Mouse (Mus musculus): ENCODE results near the gene Rasgrf2. TPM values are rescaled to one million over a fixed set of nuclear protein-coding genes. Genes with fewer than 3 reads are reported as not detected.

Rasgrf2 gene
- polyA plus RNA-seq, 1 experiment from 2014 or later, result 0.15 TPM

GRCm38 (mm10) chr13:92104259-92104658, 27.2 kb downstream of the Rasgrf2 start:
- H3K4me3 ChIP-seq, result no peak overlapping the region
- no peaks in the 10 kb centered on the region for H3K27me3 ChIP-seq
- no peak overlapping the region for H3K9ac ChIP-seq
- H3K4me2 ChIP-seq, result no peak overlapping the region
- WGBS, result 75% methylated on average over 7 of the region's 7 CpGs
- H3K9me3 ChIP-seq, result no peaks in the 10 kb centered on the region
- no peaks in the 10 kb centered on the region for H3K4me1 ChIP-seq
- H3K27ac ChIP-seq, result no peak overlapping the region
- H3K36me3 ChIP-seq, result no peaks in the 10 kb centered on the region
- no peak for ATAC-seq (ENCODE audit: insufficient number of reproducible peaks, insufficient read depth, low FRiP score, low TSS enrichment, low read depth)

GRCm38 (mm10) chr13:92098484-92098883, 33.0 kb downstream of the Rasgrf2 start:
- Histone ChIP-seq H3K4me2 (no peak overlapping the region), H3K9me3 (no peaks in the 10 kb centered on the region), H3K4me1 (no peaks in the 10 kb centered on the region), H3K36me3 (no peaks in the 10 kb centered on the region), H3K27me3 (no peaks in the 10 kb centered on the region), H3K4me3 (no peak overlapping the region), H3K27ac (no peak overlapping the region), H3K9ac (no peak overlapping the region)
- ATAC-seq (ENCODE audit: insufficient number of reproducible peaks, insufficient read depth, low FRiP score, low TSS enrichment, low read depth), result no peak
- WGBS, result 67% methylated on average over 7 of the region's 7 CpGs

- H3K4me3 ChIP-seq, result no peak overlapping the region
- H3K9me3 ChIP-seq, result no peaks in the 10 kb centered on the region
- no peak overlapping the region for H3K27ac ChIP-seq
- 66% methylated on average over 12 of the region's 12 CpGs for WGBS
- no peaks in the 10 kb centered on the region for H3K36me3 ChIP-seq
- H3K9ac ChIP-seq, result no peak overlapping the region
- no peak overlapping the region for H3K4me2 ChIP-seq
- no peaks in the 10 kb centered on the region for H3K4me1 ChIP-seq
- no peaks in the 10 kb centered on the region for H3K27me3 ChIP-seq
- ATAC-seq (ENCODE audit: insufficient number of reproducible peaks, insufficient read depth, low FRiP score, low TSS enrichment, low read depth), result no peak
Measured at GRCm38 (mm10) chr13:92095131-92096090, 36.0 kb downstream of the Rasgrf2 start.

- H3K4me3 ChIP-seq, result no peak overlapping the region
- H3K4me2 ChIP-seq, result no peak overlapping the region
- no peaks in the 10 kb centered on the region for H3K9me3 ChIP-seq
- 82% methylated on average over 6 of the region's 6 CpGs for WGBS
- no peak overlapping the region for H3K9ac ChIP-seq
- no peaks in the 10 kb centered on the region for H3K36me3 ChIP-seq
- no peaks in the 10 kb centered on the region for H3K27me3 ChIP-seq
- H3K27ac ChIP-seq, result no peak overlapping the region
- ATAC-seq (ENCODE audit: insufficient number of reproducible peaks, insufficient read depth, low FRiP score, low TSS enrichment, low read depth), result no peak
- no peaks in the 10 kb centered on the region for H3K4me1 ChIP-seq
Measured at GRCm38 (mm10) chr13:92093712-92094290, 37.7 kb downstream of the Rasgrf2 start.

- no peaks in the 10 kb centered on the region for H3K9me3 ChIP-seq
- H3K4me3 ChIP-seq, result no peak overlapping the region
- H3K9ac ChIP-seq, result no peak overlapping the region
- H3K36me3 ChIP-seq, result no peaks in the 10 kb centered on the region
- H3K27me3 ChIP-seq, result no peaks in the 10 kb centered on the region
- 64% methylated on average over 1 of the region's 1 CpGs for WGBS
- H3K4me1 ChIP-seq, result no peaks in the 10 kb centered on the region
- no peak for ATAC-seq (ENCODE audit: insufficient number of reproducible peaks, insufficient read depth, low FRiP score, low TSS enrichment, low read depth)
- H3K27ac ChIP-seq, result no peak overlapping the region
- H3K4me2 ChIP-seq, result no peak overlapping the region
Measured at GRCm38 (mm10) chr13:92073111-92073510, 58.3 kb downstream of the Rasgrf2 start.

GRCm38 (mm10) chr13:92068651-92069050, 62.8 kb downstream of the Rasgrf2 start:
- Histone ChIP-seq H3K9me3 (no peaks in the 10 kb centered on the region), H3K27me3 (no peaks in the 10 kb centered on the region), H3K4me1 (no peaks in the 10 kb centered on the region), H3K27ac (no peak overlapping the region), H3K36me3 (no peaks in the 10 kb centered on the region), H3K4me3 (no peak overlapping the region), H3K4me2 (no peak overlapping the region), H3K9ac (no peak overlapping the region)
- no peak for ATAC-seq (ENCODE audit: insufficient number of reproducible peaks, insufficient read depth, low FRiP score, low TSS enrichment, low read depth)

GRCm38 (mm10) chr13:92067831-92068230, 63.6 kb downstream of the Rasgrf2 start:
- Histone ChIP-seq H3K36me3 (no peaks in the 10 kb centered on the region), H3K27ac (no peak overlapping the region), H3K9ac (no peak overlapping the region), H3K27me3 (no peaks in the 10 kb centered on the region), H3K4me2 (no peak overlapping the region), H3K9me3 (no peaks in the 10 kb centered on the region), H3K4me3 (no peak overlapping the region), H3K4me1 (no peaks in the 10 kb centered on the region)
- no peak for ATAC-seq (ENCODE audit: insufficient number of reproducible peaks, insufficient read depth, low FRiP score, low TSS enrichment, low read depth)
- WGBS, result 79% methylated on average over 2 of the region's 2 CpGs

GRCm38 (mm10) chr13:92053748-92054147, 77.7 kb downstream of the Rasgrf2 start:
- H3K4me1 ChIP-seq, result no peaks in the 10 kb centered on the region
- ATAC-seq (ENCODE audit: insufficient number of reproducible peaks, insufficient read depth, low FRiP score, low TSS enrichment, low read depth), result no peak

GRCm38 (mm10) chr13:92053001-92053400, 78.5 kb downstream of the Rasgrf2 start:
- no peak for ATAC-seq (ENCODE audit: insufficient number of reproducible peaks, insufficient read depth, low FRiP score, low TSS enrichment, low read depth)
- H3K4me2 ChIP-seq, result no peak overlapping the region
- no peak overlapping the region for H3K27ac ChIP-seq
- H3K4me1 ChIP-seq, result no peaks in the 10 kb centered on the region
- WGBS, result 93% methylated on average over 3 of the region's 3 CpGs
- no peaks in the 10 kb centered on the region for H3K36me3 ChIP-seq
- H3K9me3 ChIP-seq, result no peaks in the 10 kb centered on the region
- H3K9ac ChIP-seq, result no peak overlapping the region
- no peaks in the 10 kb centered on the region for H3K27me3 ChIP-seq
- no peak overlapping the region for H3K4me3 ChIP-seq

More at GRCm38 (mm10) chr13:92053748-92054147, 77.7 kb downstream of the Rasgrf2 start:
- Histone ChIP-seq H3K27me3 (no peaks in the 10 kb centered on the region), H3K4me3 (no peak overlapping the region), H3K4me2 (no peak overlapping the region), H3K9ac (no peak overlapping the region), H3K36me3 (no peaks in the 10 kb centered on the region), H3K9me3 (no peaks in the 10 kb centered on the region), H3K27ac (no peak overlapping the region)
- 94% methylated on average over 12 of the region's 12 CpGs for WGBS

- Histone ChIP-seq H3K4me1 (no peaks in the 10 kb centered on the region), H3K4me2 (no peak overlapping the region), H3K9me3 (no peaks in the 10 kb centered on the region), H3K9ac (no peak overlapping the region), H3K27me3 (no peaks in the 10 kb centered on the region), H3K27ac (no peak overlapping the region), H3K36me3 (no peaks in the 10 kb centered on the region), H3K4me3 (no peak overlapping the region)
- ATAC-seq (ENCODE audit: insufficient number of reproducible peaks, insufficient read depth, low FRiP score, low TSS enrichment, low read depth), result no peak
- 42% methylated on average over 3 of the region's 3 CpGs for WGBS
Measured at GRCm38 (mm10) chr13:92051216-92051615, 80.2 kb downstream of the Rasgrf2 start.

- 55% methylated on average over 8 of the region's 8 CpGs for WGBS
- Histone ChIP-seq H3K9me3 (no peaks in the 10 kb centered on the region), H3K27me3 (no peaks in the 10 kb centered on the region), H3K4me3 (no peak overlapping the region), H3K9ac (no peak overlapping the region), H3K36me3 (no peaks in the 10 kb centered on the region), H3K27ac (no peak overlapping the region), H3K4me1 (no peaks in the 10 kb centered on the region), H3K4me2 (no peak overlapping the region)
- no peak for ATAC-seq (ENCODE audit: insufficient number of reproducible peaks, insufficient read depth, low FRiP score, low TSS enrichment, low read depth)
Measured at GRCm38 (mm10) chr13:92041584-92042563, 89.6 kb downstream of the Rasgrf2 start.

Measured in embryonic facial prominence, embryonic 13.5 days (tissue).